Mouse (Mus musculus) CH12F3 (cell line): ENCODE measurements around the gene Whrn.

Experiments
- in situ Hi-C: fragments of 300-500 bp; cut with MboI; formaldehyde crosslinking; loops from 2 replicates; pipeline ENCODE4 v1.14.3; 2020; ENCODE audit warnings: low sequenced_read_pairs

Whrn gene

GRCm38 (mm10) chr4:63409908-63410582, 85.7 kb downstream of the Whrn start:
- in situ Hi-C loops, result loop anchor here (10.0 kb wide), 1 partner anchor 535 kb away; no protein-coding TSS in a partner anchor

GRCm38 (mm10) chr4:63409317-63409907, 86.4 kb downstream of the Whrn start:
- in situ Hi-C loops, result no loop called here

- in situ Hi-C loops, result no loop called here
Measured at GRCm38 (mm10) chr4:63408649-63409048, 87.1 kb downstream of the Whrn start.

- in situ Hi-C loops, result no loop called here
Measured at GRCm38 (mm10) chr4:63408247-63408646, 87.5 kb downstream of the Whrn start.

GRCm38 (mm10) chr4:63405683-63406082, 90.1 kb downstream of the Whrn start:
- in situ Hi-C loops, result no loop called here

- in situ Hi-C loops, result no loop called here
Measured at GRCm38 (mm10) chr4:63405051-63405450, 90.7 kb downstream of the Whrn start.

- in situ Hi-C loops, result no loop called here
Measured at GRCm38 (mm10) chr4:63404205-63404604, 91.6 kb downstream of the Whrn start.

GRCm38 (mm10) chr4:63403040-63403959, 92.5 kb downstream of the Whrn start, which contains the start of gene Akna:
TSS of gene Akna (minus strand) at chr4:63403354.
- in situ Hi-C loops, result no loop called here

- in situ Hi-C loops, result no loop called here
Measured at GRCm38 (mm10) chr4:63402558-63402957, 93.2 kb downstream of the Whrn start.

- in situ Hi-C loops, result no loop called here
Measured at GRCm38 (mm10) chr4:63402056-63402455, 93.7 kb downstream of the Whrn start.

GRCm38 (mm10) chr4:63401620-63402019, 94.2 kb downstream of the Whrn start:
- in situ Hi-C loops, result no loop called here

- in situ Hi-C loops, result no loop called here
Measured at GRCm38 (mm10) chr4:63400541-63401306, 95.1 kb downstream of the Whrn start.

- in situ Hi-C loops, result no loop called here
Measured at GRCm38 (mm10) chr4:63399691-63400270, 96.0 kb downstream of the Whrn start.

GRCm38 (mm10) chr4:63398854-63399609, 96.8 kb downstream of the Whrn start:
- in situ Hi-C loops, result no loop called here

GRCm38 (mm10) chr4:63397981-63398537, 97.7 kb downstream of the Whrn start:
- in situ Hi-C loops, result no loop called here

GRCm38 (mm10) chr4:63391322-63391721, 104.5 kb downstream of the Whrn start:
- in situ Hi-C loops, result no loop called here

GRCm38 (mm10) chr4:63389887-63390528, 105.8 kb downstream of the Whrn start:
- in situ Hi-C loops, result no loop called here

GRCm38 (mm10) chr4:63389121-63389886, 106.5 kb downstream of the Whrn start:
- in situ Hi-C loops, result no loop called here
